Mouse (Mus musculus) mature B cell (primary cell): Measurements from ENCODE around the gene Klf3.

Experiments used
- in situ Hi-C: fragments of 300-500 bp; cut with MboI; formaldehyde crosslinking; loops from 2 replicates; pipeline ENCODE4 v1.14.3; 2019

The Klf3 gene

GRCm38 (mm10) chr5:64802795-64803719 lies at the start of gene Klf3:
Klf3 (plus strand) TSS chr5:64803388.
- in situ Hi-C loops, result no loop called here

- in situ Hi-C loops, result no loop called here
Observed at GRCm38 (mm10) chr5:64762295-64762694, 40.9 kb upstream of the Klf3 start.

DNA sequence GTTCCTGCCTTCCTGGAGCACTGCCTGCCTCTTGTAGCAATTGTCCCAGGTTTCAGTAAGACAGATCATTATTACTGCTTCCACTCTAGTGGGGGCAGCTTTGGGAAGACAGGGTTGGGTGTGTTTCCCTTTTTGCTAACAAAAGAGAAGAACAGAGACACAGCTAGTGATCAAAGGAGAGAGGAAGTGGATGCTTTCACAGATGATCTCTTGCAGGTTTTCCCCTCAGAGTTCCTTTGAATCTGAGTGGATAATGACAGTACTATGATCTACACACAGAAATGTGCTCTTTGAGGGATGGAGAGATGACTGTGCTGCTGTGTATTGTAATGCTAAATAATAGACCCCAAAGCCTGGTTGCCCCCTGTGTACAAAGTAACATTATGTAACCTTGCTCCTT lies 38.7 kb upstream of the Klf3 start:
- in situ Hi-C loops, result no loop called here

- in situ Hi-C loops, result no loop called here
Observed at GRCm38 (mm10) chr5:64765765-64766164, 37.4 kb upstream of the Klf3 start.

GRCm38 (mm10) chr5:64766626-64767025 lies 36.6 kb upstream of the Klf3 start:
- in situ Hi-C loops, result no loop called here

DNA sequence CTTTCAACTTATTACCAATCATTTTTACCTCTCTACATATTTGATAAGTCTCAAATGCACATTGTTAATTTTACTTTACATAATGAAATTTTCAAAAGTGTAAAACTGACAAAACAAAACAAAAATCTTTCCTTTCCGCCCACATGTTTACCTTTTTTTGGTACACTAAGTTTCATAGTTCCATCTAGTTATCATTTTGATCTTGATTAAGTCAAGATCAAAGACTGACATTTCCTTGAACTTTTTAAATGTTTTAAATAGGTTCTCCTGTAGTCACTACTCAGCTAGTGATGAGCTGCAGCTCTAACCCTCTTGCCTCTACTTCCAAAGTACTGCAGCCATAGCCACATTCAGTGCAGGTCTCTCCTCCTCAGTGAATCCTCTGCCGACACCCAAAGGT lies 31.6 kb upstream of the Klf3 start:
- in situ Hi-C loops, result no loop called here

GRCm38 (mm10) chr5:64778211-64778610 lies 25.0 kb upstream of the Klf3 start:
- in situ Hi-C loops, result no loop called here

DNA sequence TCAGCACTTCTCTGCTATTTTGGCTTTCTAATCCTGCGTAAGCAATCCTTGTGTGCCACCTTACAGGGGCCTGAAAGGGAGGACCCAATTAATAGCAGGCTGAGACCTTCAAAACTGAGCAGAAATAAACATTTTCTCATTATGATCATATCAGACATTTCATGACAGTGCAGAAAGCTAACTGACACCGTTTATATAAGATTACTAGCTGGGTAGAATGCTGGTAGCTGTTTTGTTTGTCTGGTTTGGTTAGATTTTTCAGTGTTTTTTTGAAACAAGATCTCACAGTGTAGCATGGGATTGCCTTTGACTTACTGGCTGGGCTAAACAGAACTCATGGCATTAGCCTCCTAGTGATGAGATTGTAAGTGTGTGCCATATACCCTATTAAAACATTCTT lies 23.9 kb upstream of the Klf3 start:
- in situ Hi-C loops, result no loop called here

DNA sequence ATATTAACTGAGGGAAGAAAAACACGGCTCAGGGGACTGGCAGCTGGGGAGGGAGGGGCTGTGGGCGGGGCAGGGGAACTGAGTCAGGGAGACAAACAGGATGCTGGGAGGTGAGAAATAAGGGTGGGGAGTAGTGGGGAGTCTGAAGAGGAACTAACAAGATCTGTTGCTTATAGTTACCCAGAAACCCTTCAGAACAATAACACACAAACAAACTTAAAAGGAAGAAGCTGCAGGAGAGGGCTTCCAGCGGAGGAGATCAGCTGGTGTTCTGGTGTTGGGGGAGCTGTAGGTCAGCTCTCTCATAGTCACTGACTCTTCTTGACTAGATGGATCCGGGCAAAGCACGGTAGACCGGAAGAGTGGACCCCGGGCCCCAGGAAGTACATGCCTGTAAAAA lies 22.4 kb upstream of the Klf3 start:
- in situ Hi-C loops, result no loop called here

GRCm38 (mm10) chr5:64788175-64788574 lies 15.0 kb upstream of the Klf3 start:
- in situ Hi-C loops, result no loop called here

GRCm38 (mm10) chr5:64798209-64798608 lies 5.0 kb upstream of the Klf3 start:
- in situ Hi-C loops, result no loop called here

DNA sequence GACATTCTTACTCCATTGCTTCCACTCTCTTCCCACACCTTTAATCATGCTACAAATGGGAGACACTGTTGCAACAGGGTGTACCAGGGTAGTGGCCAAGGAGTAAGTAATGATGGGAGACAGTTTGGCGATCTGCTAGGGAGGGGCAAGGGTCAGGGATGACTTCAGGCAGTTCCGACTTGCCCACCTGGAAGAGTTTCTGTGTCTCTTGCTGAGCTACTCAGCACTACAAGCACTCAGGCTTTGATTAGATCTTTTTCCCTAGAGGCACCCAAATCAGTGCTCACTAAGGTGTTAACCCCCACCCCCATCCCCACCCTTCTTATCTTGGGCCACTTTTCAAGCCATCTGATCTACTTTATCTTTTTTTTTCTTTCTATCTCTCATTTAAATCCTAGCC lies 1.6 kb upstream of the Klf3 start:
- in situ Hi-C loops, result no loop called here

- in situ Hi-C loops, result no loop called here
Observed at GRCm38 (mm10) chr5:64802143-64802542, 1.0 kb upstream of the Klf3 start.

DNA sequence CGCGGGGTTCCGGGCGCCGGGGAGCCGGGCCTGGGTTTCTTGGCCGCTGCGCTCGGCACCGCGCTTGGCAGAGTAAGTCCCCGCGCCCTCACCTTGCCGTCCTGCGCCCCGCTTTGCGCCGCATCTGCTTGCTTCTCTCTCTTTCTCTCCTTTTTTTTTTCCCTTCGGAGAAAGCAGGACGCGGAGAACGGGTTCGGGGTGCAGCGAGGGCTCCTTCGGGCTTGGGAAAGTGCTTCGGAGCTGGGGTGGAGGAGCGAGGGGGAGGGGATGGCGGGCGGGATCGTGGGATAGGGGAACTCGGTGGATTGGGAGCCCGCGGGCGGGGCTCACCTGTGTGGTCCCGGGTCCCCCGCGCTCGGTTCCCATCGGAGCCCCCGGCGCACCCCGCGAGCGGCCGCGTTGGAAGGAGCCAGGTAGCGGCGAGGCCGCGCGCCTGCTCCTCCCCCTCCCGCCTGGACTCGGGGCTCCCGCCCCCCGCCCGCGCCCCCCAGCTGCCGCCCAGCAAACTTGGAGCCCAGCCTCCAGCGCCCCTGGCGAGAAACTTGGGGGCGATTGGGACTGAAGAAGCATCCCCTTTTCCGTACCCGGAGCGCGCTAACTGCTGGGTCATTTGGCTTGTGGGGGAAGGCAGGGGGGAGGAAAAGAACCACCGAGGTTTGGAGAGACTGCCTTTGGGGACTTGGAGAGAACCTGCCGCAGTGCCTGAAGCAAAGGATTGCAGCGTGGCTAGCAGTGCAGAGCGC lies 703 bp downstream of the Klf3 start:
- in situ Hi-C loops, result no loop called here

DNA sequence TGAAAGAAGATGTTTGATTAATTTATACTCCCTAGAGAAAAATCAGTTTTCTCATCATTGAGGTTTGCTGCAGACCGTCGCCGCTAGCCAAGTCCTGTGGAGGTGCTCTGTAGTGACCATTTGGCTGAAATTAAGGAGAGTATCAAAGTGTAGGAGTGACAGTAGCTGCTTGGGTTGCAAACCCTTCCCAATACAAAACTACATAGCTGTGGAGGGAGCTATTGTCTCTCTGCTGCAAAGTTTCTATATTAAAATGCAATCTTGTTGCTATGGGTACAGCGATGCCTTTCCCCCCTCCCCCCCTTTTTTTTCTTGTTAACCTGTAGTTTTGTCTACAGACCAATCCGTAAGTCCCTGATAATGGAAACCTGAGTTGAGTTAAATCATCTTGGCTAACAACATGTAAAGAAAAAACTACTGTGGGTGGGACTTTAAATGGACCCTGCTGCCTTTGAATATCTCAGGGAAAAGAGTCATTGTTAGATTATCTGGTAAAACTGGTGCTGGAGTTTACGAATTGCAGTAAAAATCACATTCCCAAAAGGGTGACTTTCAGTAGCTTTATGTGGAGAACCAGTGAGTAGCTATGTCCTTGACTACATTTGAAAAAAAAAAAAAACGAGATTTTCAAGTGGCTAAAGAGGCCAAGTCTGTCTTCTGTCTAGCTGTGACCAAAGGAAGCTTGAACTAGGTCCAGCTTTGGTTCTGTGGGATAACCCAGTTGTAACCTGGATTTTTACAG lies 2.1 kb downstream of the Klf3 start:
- in situ Hi-C loops, result loop anchor here (5.0 kb wide), 1 partner anchor 423 kb away; no protein-coding TSS in a partner anchor

DNA sequence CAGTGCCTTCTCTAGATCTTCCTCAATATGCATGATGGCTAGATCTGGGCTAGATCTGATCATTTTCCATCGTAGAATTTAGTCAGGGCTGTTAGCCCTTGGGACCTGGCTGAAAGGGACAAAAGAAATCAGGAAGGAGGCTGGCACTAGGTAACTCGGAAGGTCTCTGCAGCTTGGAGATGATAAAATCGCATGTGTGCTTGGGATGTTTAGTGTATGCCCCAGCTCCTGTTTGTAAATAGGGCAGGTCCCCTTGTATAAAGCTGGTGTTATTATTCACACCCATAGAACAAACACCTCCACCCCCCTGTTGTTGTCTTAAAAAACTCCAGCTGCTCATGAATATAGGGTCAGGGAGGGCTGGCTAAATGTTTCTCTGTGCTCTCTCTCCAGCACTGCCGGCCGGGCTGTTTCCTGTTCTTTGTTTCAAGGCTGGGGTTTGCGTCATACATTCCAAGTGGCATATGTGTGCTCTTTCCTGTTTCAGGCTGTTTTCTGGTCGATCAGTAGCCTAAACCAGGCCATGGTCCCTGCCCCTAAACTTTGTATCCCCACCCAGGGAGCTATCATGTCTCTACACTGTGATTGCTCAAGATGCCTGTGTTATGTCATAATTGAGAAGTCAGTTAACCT lies 2.8 kb downstream of the Klf3 start:
- in situ Hi-C loops, result loop anchor here (5.0 kb wide), 1 partner anchor 424 kb away; no protein-coding TSS in a partner anchor

DNA sequence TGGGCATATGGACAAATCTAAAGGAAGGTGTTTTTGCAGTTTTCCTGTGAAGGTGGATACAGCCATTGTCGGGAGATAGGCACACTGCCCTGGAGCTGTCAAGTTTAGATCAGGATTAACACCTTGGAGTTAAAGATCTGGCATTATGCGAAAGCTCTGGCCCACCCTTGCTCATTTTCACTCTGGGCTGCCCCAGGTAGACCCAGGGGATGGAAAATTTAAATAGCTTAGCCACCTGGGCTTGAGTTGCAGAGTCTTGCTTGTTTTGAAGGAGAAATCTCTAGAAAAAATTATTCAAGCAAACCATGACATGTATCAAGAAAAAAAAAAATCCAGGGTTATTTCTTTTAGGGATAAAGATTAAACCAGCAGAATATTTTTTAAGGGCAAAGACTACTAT lies 3.4 kb downstream of the Klf3 start:
- in situ Hi-C loops, result loop anchor here (5.0 kb wide), 1 partner anchor 424 kb away; no protein-coding TSS in a partner anchor

DNA sequence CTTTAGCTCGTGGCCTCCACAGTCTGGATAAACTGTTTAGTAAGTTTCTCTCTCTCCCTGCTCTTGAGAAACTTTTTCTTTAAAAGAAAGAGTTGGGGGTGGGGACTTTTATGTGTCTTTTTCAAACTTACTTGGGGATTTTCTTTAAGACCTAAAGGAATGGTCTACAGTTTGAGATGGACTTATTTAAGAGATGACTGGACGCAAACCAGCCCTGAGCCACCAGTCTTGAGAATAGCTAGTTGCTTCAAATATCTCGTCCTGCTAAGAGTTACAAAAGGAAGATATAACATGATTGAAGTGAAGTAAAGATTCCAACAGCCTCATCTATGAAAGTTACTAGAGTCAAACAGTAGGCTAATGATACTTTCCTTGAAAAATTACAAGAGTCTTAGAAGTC lies 4.0 kb downstream of the Klf3 start:
- in situ Hi-C loops, result loop anchor here (5.0 kb wide), 1 partner anchor 425 kb away; no protein-coding TSS in a partner anchor

DNA sequence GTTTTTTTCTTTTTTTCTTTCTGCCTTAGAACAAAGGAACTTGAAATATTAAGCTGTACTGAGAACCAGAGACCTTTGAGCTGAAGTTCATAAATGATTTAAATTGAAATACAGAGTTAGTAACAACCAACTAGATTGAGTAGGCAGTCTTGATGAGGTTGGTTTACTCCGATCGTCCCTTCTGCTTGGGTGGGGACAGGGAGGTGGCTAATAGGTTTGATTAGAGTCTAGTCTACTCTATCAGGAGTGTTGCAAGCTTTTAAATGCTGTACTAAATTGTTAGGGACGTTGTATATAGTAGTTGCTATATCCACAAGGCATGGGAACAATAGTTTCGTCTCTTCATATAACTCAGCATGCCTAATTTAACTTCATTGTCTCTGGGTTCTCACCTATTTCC lies 4.4 kb downstream of the Klf3 start:
- in situ Hi-C loops, result loop anchor here (5.0 kb wide), 1 partner anchor 425 kb away; no protein-coding TSS in a partner anchor

DNA sequence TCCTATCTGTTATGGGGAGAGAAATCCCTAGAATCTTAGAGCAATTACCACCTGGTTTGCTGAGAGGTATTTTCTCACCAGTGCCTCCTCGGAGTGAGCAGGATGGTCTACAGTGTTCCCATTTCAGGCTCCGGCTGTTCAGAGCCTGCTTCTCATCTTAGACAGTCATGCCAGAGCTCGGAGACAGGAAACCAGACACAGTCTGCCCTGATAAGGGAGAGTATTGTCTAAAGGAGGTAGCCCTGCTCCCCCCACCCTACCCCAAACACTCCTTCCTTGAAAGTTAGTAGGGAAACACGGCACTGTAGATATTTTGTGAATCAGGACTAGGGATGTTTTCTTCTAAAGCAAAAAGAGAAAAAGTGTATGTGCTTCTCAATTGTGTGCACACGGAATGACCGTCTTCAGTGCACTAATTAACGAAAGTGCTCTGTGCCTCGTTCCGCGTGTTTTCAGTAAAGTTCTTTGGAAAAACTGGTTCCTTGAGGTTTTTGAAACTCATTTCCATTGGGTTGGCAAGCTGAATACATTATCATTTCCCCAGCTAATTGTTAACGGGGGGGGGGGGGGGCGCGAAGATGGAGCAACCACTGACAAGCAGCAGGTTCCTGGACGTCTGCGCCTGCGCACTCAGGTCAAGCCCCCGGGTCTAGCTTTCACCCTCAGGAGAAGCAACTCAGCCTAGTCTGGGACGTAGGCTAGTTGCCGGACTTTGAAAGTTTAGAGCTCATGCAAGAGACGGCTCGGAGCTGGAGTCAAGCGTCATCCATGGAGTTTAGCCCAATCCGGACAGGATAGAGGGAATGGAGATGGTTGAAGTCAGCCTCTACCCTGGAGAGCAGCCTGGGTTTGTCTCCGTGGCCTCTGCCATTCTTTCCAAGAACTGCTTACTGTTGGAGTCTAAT lies 5.2 kb downstream of the Klf3 start:
- in situ Hi-C loops, result loop anchor here (5.0 kb wide), 1 partner anchor 426 kb away; no protein-coding TSS in a partner anchor
